Mouse (Mus musculus): Measurements from ENCODE around the gene Tomm34.

- TF ChIP-seq CTCF (IDR thresholded peaks at IDR 0.05; ENCODE audit: low read depth, low read length), result no peak
- TF ChIP-seq POLR2A (IDR thresholded peaks at IDR 0.05; ENCODE audit: extremely low read depth, insufficient read depth, low read length), result no peak
Observed at GRCm38 (mm10) chr2:164075088-164075487, 4.1 kb upstream of the Tomm34 start.
